Mouse (Mus musculus) hindlimb bud, embryonic 11.5 days (tissue): ENCODE data around the gene Tnp2.

Experiments used
- DNase-seq: peaks from one replicate; pipeline ENCODE4 v3.0.0-alpha.2; 2012; ENCODE audit warnings: low read depth, low spot score; ENCODE audit errors: extremely low spot score

Tnp2 gene

DNA sequence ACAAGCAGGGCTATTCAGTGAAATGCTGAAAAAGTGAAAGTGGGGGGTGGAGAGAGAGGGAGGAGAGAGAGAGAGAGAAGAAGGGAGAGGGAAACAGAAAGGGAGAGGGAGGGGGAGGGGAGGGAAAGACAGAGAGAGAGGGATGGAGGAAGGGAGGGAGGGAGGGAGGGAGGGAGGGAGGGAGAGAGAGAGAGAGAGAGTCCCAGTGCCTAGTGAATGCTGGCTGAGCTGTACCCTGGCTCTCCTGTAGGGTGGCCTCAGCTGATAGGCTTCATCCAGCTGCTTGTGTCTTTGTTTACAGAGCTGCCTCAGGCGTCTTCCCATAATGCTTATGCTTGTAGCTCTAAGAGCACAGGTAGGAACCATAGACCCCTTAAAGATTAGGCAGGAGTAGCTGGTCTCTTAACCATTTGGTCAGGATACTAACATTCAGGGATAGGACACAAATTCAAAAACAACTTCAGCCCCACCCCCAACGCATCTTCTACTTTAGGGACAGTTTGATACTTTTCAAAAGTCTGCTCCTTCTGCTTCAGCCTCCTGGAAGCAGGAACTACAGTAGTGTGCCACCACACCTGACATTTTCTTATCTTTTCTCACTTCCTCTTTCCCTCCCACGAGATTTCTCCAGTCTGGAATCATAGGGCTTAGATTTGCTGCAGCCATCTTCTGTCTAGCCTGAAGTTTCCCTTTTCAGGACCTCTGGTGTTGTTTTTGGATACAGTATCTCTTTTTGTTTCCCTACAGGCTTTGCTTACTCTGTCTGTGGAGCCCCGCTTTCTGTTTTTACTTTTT, 17.7 kb downstream of the Tnp2 start:
- no peak for DNase-seq

DNA sequence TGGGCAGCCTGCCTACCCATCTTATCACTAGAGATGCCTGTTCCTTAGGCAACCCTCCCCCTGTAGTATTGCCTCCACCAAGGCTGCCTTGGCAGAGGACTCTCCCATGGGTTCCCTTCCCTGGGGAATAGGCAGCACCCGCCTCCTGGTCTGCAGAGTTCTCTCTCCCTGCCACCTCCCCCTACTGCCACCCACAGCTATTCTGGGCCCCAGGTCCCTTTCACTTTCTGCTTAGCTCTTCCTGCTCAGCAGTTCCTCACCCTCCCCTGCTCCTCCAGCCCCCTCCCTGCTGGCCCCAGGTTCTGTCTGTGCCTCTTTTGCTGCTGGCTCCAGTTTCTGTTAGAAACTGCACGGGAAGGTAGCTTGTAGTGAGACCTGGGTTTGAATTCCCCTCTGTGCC, 18.8 kb downstream of the Tnp2 start:
- no peak for DNase-seq

DNA sequence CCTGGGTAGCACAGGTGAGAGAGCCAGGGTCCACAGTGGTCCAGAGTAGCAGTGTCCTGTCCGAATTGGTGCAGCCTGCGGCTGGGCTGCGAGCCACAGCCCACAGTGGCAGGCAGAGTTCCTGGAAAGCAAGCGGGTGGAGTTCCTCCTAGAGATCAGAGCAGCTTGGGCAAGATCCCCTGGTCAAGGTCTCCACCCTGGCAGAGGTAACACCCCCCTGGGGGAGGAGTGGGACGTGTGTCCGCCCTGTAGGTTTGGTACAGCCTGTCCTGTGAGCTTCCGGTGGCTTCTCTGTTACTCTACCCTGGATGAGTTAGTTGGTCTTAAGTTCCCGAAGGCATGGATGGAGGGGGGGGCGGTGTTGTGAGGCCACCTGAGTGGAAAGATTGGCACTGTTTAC, 19.6 kb downstream of the Tnp2 start:
- DNase-seq: no peak

DNA sequence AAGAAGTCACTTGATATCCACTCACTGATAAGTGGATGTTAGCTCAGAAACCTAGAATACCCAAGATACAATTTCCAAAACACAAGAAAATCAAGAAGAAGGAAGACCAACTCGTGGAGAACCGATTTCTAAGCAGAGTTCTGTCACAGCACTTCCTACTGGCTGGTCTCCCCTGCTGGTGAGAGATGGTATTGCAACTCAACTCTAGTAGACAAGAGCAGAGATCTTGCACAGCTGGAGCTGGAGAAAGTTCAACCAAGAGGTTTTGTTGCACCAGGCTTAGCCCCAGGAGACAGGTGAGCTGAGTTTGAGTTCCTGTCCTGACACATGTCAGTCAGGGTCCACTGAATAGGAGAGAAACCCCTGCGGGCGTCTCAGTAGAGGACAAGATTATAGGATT, 21.3 kb downstream of the Tnp2 start:
- DNase-seq: peak; percentile 60

DNA sequence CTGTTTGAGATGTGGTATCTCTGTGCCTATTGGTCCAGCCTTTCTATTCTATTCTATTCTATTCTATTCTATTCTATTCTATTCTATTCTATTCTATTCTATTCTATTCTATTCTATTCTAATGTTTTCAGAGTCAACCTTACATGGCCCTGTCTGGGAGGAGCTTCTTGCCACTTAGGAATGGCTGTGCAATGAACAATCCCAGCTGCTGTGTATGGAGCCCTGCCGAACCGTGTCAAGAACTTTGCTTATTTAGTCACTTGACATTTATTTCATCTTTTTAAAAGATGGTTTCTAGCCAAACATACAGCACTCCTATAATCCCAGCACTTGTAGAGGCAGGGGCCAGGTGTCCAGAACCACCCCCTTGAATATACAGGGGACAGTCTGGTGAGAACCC, 24.1 kb downstream of the Tnp2 start:
- DNase-seq: no peak

DNA sequence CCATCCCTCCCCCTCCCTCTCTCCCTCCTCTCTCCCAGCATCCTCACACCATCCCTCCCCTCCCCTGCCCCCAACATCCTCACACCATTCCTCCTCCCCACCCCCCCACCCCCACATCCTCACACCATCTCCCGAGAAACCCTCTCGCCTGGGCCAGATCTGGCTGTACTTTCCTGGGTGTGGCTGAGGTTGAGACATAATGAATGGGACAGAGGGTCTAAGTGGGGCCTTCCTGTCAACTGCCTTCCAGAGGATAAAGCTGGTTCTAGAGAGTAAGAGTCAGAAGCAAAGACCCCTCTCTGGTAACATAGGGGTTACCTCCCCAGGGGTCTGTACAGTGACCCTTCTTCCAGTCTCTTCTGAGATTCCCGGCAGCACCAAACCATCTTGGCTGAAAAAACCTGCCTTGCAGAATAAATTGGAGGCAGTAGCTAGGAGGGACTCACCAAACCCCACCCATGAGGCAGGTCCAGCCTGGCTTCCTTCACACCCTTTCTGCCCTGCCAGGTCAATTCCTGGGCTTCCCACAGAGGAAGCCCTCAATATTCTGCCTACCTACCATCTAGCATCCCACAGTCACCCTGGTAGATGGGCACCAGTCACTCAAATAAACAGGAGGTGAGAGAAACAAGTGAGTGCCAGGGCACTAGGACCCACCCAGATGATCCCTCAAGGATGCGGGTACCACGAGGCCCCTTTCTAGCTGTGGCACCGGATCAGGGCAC, 24.8 kb downstream of the Tnp2 start:
- DNase-seq: no peak

DNA sequence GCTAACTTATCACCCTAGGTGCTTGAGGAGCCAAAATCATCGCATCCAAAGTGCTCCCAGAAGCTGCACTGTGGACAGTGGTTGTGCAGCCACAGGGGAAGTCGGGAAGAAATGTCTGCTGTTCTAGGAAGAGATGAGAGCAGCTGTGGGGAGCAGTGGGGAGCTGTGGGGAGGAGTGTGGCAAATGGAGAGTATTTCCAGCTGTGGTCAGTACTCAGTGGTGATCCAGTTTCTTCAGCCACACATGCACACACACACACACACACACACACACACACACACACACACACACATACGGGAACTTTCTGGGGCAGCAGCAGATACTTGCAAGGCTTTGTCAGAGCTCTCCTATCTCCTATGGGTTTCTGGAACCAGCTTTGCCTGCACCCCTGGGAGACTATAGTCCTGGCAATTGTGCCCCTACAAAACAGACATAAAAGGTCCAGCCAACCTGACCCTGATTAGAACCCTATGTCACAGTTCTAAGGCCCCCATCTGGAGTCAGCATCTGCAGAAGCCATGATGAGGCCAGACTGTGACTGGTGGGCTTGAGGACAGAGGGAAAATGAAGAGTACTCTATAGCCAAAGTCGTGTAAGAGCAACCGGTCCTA, 25.8 kb downstream of the Tnp2 start:
- DNase-seq: no peak

DNA sequence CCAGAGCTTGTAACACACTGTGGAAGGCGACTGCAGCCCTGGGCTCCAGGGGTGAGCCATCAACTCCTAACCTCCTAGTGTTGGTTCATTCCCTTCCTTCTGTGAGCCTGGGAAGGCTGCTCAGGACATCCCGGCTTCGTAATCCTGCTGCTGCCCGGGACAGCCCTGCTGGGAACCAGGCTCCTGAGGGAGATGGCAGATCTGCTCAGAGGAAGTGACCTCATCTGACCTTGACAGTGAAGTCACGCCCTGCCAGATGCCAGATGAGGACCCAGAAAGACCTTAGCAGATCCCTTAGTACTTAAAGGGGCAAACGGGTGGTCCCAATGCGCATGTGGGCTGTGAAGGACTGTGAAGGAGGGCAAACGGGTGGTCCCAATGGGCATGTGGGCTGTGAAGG, 27.3 kb downstream of the Tnp2 start:
- DNase-seq: no peak

DNA sequence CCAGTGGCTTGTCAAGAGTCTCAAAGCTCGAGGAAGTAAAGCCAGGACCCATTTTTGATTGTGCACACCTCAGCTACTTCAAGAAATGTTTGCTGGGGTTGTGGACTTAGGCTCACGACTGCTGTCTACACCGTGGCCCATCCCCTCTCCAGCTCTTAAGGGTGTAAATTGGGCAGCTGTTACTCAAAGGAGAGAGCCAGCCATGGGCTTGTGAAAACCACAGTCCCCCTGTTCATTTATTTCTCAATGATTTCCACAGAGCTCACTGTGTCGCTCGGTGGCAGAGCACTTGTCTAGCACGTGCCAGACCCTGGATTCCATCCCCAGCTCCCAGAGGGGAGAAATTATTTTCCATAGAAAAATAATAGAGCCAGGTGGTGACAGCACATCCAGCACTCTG, 32.3 kb downstream of the Tnp2 start:
- no peak for DNase-seq

DNA sequence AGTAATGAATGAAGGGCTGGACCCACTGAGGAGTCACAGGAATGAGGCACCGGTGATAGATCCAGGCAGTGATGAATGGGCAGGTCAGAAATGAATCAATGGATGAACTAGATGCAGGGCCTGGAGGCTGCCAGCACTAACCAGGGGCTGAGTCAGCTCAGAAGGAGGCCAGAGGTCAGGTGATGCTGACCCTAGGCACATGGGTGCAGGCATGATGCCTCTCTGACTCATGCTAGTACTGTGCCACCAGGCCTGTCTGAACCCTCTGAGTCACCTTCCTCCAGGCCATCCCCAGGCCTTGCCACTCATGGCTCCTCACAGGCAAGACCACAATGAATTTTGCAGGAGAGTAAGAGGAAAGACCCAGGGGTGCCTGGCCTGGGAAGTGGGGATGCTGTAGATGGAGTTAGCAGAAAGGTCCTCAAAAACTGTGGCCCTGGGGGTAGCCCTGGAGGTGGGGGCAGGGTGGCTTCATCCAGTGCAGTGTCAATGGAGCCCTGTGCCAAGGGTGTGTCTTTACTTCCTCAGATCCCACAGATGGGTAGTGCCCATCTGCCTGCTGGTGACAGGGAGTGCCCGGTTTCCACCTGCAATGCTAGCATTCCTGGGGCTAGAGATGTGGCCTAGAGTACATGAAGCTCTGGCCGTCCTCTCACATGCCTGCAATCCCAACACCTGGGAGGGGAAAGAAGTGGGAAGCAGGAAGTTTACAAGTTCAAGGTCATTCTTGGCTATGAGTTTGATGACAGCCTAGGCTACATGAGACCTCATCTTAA, 33.8 kb downstream of the Tnp2 start:
- no peak for DNase-seq

DNA sequence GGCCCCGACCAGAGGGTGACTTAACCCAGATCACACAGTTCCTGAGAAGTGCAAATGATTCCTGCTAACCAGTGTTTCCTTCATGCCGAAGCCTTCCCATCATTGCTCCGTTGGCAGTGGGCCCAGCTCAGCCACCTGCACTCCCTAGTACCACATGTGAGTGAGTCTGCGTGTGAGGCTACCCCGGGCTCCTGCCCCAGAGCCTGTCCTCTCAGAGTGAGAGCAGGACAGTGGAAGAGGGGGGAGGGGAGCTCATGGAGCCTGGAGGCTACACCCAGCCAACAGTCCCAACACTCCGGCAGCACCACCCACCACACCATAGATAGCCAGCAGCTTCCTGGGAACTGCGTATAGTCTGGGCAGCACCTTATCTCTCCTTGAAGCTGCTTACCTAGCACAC, 38.6 kb downstream of the Tnp2 start:
- no peak for DNase-seq

DNA sequence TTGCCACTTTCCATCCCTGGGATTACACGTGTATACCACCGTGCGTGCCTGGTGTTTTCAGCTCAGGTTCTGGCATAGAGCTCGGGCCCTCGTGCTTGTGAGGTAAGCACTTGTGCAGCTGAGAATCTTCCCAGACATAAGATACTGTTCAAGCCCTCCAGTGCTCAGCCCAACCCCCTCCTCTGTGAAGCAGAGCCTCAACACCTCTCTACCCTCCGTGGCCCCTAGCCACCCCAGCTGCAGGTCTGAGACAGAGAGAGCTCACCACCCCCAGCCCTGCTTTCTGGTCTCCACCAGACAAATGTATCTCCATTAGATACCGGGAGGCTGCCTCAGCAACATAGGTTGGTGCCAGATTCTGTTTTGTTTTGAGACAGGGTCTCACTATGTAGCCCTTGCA, 39.2 kb downstream of the Tnp2 start:
- DNase-seq: no peak

DNA sequence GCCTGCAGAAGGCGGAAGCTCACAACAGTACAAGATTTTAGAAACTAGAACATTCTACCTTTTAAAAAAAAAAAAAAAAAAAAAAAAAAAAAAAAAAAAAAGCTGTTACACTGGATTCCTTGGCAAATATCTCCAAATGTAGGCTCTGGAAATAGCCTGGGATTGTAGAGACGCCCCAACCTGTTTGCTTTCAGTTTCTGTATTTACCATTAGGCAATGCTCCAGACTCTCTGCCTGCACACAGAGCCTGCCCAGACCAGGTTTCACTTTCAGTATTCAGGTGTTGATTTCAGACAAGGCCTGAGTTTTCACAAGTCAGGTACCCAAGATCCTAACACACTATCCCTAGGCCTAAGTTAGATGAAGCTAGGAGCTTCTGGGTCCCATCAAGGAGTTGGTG, 47.4 kb downstream of the Tnp2 start:
- no peak for DNase-seq

DNA sequence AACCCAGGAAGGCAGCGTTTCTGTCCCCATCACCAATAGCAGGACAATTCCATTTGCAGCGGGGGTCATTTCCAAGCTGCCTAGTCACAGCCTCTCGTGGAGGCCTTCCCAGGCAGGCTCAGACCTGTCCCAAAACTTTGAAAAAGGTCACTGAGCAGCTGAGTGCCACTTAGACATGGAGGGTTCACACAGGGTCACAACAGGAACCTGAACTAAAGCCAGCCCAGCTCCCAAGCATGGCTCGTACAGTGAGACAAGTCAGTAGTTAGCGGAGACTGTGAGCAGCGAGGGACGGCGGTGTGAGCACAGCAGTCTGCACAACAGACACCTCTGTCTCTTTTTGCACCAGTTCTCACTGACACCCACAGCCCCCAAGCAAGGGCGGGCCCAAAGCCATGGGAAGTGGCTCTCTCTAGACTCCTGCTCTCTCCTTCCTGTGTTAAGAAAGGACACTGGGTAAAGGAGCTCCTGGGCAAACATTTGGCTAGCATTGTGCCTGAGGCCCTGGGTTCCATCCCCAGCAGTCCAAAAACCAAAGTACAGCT, 48.5 kb downstream of the Tnp2 start:
- DNase-seq: no peak

DNA sequence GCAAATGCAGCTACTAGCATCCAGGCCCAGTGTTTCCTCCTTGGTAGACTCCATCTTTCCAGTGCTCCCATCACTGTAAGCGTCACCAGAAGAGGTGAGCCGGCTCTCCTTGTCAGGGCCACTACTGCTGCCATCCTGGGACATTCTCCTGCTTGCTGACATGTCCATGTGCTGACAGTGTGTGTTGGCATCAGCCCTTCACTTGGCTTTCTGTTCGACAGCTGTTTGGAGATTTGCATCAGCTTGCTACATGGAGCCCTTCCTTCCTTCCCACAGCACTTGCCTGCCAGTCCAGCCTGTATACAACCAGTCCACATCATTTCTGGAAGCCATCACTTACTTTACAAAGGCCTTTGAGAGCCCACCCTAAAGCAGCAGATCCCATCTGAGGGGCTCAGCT, 49.6 kb downstream of the Tnp2 start:
- no peak for DNase-seq
